Mouse (Mus musculus): Measurements from ENCODE around the gene Arf4.

DNA sequence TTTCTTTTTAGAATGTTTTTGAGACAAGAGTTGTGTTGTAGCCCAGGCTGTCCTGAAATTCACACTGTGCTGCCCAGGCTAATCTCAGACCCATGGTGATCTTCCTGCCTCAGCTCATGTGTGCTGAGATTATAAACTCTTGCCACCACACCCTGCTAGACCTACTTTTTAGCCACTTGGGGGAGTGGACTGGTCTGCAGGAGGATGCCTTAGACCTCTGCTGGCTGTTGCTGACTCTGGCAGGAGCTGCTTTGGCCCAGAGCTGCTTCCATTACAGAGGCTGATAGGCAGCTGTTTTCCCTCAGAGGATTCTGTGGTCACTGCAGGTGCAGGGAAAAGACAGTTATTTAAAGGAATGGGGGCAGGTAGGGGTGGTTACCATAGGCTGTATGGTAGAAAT is 46.5 kb upstream of the Arf4 start:
- TF ChIP-seq CTCF (IDR thresholded peaks at IDR 0.05; ENCODE audit: extremely low read depth, insufficient read length, insufficient replicate concordance, low read depth, low read length): no peak; the same call in 1 of the 2 replicates
- no peak for TF ChIP-seq POLR2A (IDR thresholded peaks at IDR 0.05; ENCODE audit: low read depth, low read length)

Measured in small intestine, adult 2 months (tissue).